Mouse (Mus musculus): ENCODE measurements around the gene Mcidas.
"Not testable (repeated sequence)": the region's sequence is repeated elsewhere in the genome, so short reads cannot be mapped to it uniquely, and the experiment has no call there.

Gene Mcidas

GRCm38 (mm10) chr13:113013174-113013953, 19.7 kb downstream of the Mcidas start:
- DNase-seq (ENCODE audit: low spot score): not testable (repeated sequence)

GRCm38 (mm10) chr13:113021521-113021920, 27.9 kb downstream of the Mcidas start:
- DNase-seq (ENCODE audit: low spot score): no peak

- DNase-seq (ENCODE audit: low spot score): no peak
These were observed 28.8 kb downstream of the Mcidas start for GRCm38 (mm10) chr13:113022467-113022866.

GRCm38 (mm10) chr13:113023274-113024143, 29.9 kb downstream of the Mcidas start:
- no peak for DNase-seq (ENCODE audit: low spot score)

- DNase-seq (ENCODE audit: low spot score): no peak
These were observed 37.7 kb downstream of the Mcidas start for GRCm38 (mm10) chr13:113031351-113031750.

GRCm38 (mm10) chr13:113031792-113032571, 38.3 kb downstream of the Mcidas start:
- DNase-seq (ENCODE audit: low spot score): peak; percentile 12

- DNase-seq (ENCODE audit: low spot score): no peak
These were observed 39.2 kb downstream of the Mcidas start for GRCm38 (mm10) chr13:113032831-113033230.

GRCm38 (mm10) chr13:113034271-113034886, 40.7 kb downstream of the Mcidas start:
- no peak for DNase-seq (ENCODE audit: low spot score)

GRCm38 (mm10) chr13:113034950-113035421, 41.3 kb downstream of the Mcidas start, which contains the start of gene Cdc20b:
Cdc20b (plus strand) TSS chr13:113035111.
- DNase-seq (ENCODE audit: low spot score): peak; percentile 59

GRCm38 (mm10) chr13:113035852-113036251, 42.2 kb downstream of the Mcidas start:
- peak; percentile 90 for DNase-seq (ENCODE audit: low spot score)

- DNase-seq (ENCODE audit: low spot score): no peak
These were observed 51.2 kb downstream of the Mcidas start for GRCm38 (mm10) chr13:113044876-113045275.

- DNase-seq (ENCODE audit: low spot score): no peak
These were observed 51.9 kb downstream of the Mcidas start for GRCm38 (mm10) chr13:113045458-113046110.

GRCm38 (mm10) chr13:113046211-113046883, 52.7 kb downstream of the Mcidas start, which contains the start of gene Gpx8:
Gpx8 (minus strand) TSS chr13:113046410.
- peak; percentile 68 for DNase-seq (ENCODE audit: low spot score)

- DNase-seq (ENCODE audit: low spot score): no peak
These were observed 53.4 kb downstream of the Mcidas start for GRCm38 (mm10) chr13:113047018-113047417.

- DNase-seq (ENCODE audit: low spot score): no peak
These were observed 54.0 kb downstream of the Mcidas start for GRCm38 (mm10) chr13:113047647-113048046.
